Mouse (Mus musculus): ENCODE measurements around the gene Ccdc151. TPM values are rescaled to one million over a fixed set of nuclear protein-coding genes. Genes with fewer than 3 reads are reported as not detected.
A peak's percentile ranks its signal among the peaks of the same experiment; 100 is the strongest.

Gene Ccdc151
- polyA plus RNA-seq, 1 experiment, result 0.02 TPM

GRCm38 (mm10) chr9:21987592-21988342, 14.7 kb downstream of the Ccdc151 start:
- no peak overlapping the region for H3K4me3 ChIP-seq (replicated peaks)
- TF ChIP-seq GATA1 (IDR thresholded peaks at IDR 0.05; ENCODE audit: low read length) (no peak), TAL1 (IDR thresholded peaks at IDR 0.05; ENCODE audit: low read length) (no peak)
- H3K36me3 ChIP-seq (ENCODE audit: control insufficient read depth), result no peaks in the 10 kb centered on the region
- H3K27me3 ChIP-seq (ENCODE audit: control insufficient read depth), result peaks cover 100% of the 10 kb centered on the region
- H3K4me1 ChIP-seq (ENCODE audit: control insufficient read depth), result peaks cover 6% of the 10 kb centered on the region
- H3K9me3 ChIP-seq (ENCODE audit: control insufficient read depth, low read length), result peaks cover 15% of the 10 kb centered on the region; the same call in 1 of the 2 replicates

- peaks cover 18% of the 10 kb centered on the region for H3K9me3 ChIP-seq (ENCODE audit: control insufficient read depth, low read length)
- no peaks in the 10 kb centered on the region; the same call in 1 of the 2 replicates for H3K4me1 ChIP-seq (ENCODE audit: control insufficient read depth)
- no peaks in the 10 kb centered on the region for H3K36me3 ChIP-seq (ENCODE audit: control insufficient read depth)
- TF ChIP-seq TAL1 (IDR thresholded peaks at IDR 0.05; ENCODE audit: low read length) (no peak), GATA1 (IDR thresholded peaks at IDR 0.05; ENCODE audit: low read length) (no peak)
- H3K4me3 ChIP-seq (replicated peaks), result no peak overlapping the region
- peaks cover 98% of the 10 kb centered on the region for H3K27me3 ChIP-seq (ENCODE audit: control insufficient read depth)
These were observed 18.5 kb downstream of the Ccdc151 start for GRCm38 (mm10) chr9:21983911-21984310.

DNA sequence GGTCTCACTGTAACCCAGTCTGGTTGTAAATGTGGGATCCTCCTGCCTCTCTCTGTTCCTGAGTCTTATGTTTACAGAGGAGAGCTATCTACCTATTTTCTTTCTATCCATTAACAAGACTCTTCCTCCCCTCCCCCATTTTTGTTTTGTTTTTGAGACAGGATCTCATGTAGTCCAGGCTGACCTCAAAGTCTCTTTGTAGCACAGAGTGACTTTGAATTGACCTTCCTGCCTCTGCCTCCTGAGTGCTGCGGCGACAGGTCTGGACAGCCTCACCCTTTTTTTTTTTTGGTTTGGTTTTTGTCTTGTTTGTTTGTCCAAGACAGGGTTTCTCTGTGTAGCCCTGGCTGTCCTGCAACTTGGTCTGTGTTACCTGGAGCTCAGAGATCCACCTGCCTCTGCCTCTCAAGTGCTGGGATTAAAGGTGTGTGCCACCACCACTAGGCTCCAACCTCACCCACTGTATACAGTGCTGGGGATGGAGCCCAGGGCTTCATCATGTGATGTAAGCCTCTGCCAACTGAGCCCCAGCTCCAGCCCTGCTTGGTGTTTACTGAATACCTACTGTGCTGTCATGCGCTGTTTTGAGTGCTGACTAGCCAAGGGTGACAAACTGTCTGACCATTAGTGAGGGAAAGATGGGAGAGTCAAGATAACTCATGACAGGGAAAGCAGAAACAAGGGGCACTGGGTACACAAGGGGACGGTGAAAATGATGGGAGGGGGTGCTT, 23.9 kb downstream of the Ccdc151 start:
- TF ChIP-seq GATA1 (IDR thresholded peaks at IDR 0.05; ENCODE audit: low read length), result no peak
- no peak for TF ChIP-seq TAL1 (IDR thresholded peaks at IDR 0.05; ENCODE audit: low read length)

DNA sequence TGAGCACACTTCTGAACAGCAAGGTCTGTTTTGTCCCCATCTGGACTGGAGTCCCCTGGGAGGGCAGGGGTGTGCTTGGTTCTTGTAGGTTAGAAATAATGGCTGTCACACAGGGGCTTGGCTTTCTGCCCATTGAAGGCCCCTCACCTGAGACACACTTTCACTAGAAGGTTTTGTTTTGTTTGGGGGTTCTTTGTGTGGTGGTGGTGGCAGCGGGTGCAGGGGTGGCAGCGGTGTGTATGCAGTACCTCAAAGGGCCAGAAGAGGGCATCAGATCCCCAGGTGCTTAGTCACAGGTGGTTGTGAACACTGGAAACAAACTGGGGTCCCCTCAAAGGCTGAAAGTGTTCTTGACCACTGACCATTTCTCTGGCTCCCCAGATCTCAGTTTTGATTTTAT, 24.5 kb downstream of the Ccdc151 start:
- Histone ChIP-seq H3K27me3 (ENCODE audit: control insufficient read depth) (peaks cover 54% of the 10 kb centered on the region), H3K9me3 (ENCODE audit: control insufficient read depth, low read length) (peaks cover 8% of the 10 kb centered on the region), H3K36me3 (ENCODE audit: control insufficient read depth) (no peaks in the 10 kb centered on the region), H3K4me1 (ENCODE audit: control insufficient read depth) (peaks cover 14% of the 10 kb centered on the region), H3K4me3 (replicated peaks) (no peak overlapping the region)
- TF ChIP-seq TAL1 (IDR thresholded peaks at IDR 0.05; ENCODE audit: low read length) (no peak), GATA1 (IDR thresholded peaks at IDR 0.05; ENCODE audit: low read length) (no peak)

More for the DNA sequence above, 23.9 kb downstream of the Ccdc151 start:
- peaks cover 14% of the 10 kb centered on the region for H3K4me1 ChIP-seq (ENCODE audit: control insufficient read depth)
- H3K27me3 ChIP-seq (ENCODE audit: control insufficient read depth), result peaks cover 60% of the 10 kb centered on the region
- H3K36me3 ChIP-seq (ENCODE audit: control insufficient read depth), result no peaks in the 10 kb centered on the region
- H3K4me3 ChIP-seq (replicated peaks), result no peak overlapping the region
- peaks cover 8% of the 10 kb centered on the region for H3K9me3 ChIP-seq (ENCODE audit: control insufficient read depth, low read length)

DNA sequence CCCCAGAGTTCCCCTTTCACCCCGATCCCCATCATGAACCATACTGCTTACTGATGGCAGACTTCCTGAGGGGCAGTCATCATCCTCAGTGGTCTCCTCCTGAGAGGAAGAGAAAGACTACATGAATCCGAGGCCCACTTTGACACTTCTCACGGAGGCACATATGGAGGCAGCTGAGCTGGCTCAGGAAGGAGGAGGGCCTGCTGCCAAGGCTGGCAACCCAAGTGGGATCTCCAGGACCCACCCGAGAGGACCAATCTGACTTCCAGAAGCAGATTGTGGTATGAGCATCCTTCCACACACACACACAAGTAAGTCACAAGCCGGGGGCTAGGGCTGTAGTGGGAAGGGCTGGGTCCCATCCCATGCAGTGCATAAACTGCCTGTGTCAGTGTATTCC, 25.1 kb downstream of the Ccdc151 start:
- TF ChIP-seq TAL1 (IDR thresholded peaks at IDR 0.05; ENCODE audit: low read length), result no peak
- TF ChIP-seq GATA1 (IDR thresholded peaks at IDR 0.05; ENCODE audit: low read length), result no peak
- H3K9me3 ChIP-seq (ENCODE audit: control insufficient read depth, low read length), result peaks cover 7% of the 10 kb centered on the region
- no peak overlapping the region for H3K4me3 ChIP-seq (replicated peaks)
- H3K4me1 ChIP-seq (ENCODE audit: control insufficient read depth), result peaks cover 14% of the 10 kb centered on the region
- peaks cover 49% of the 10 kb centered on the region for H3K27me3 ChIP-seq (ENCODE audit: control insufficient read depth)
- H3K36me3 ChIP-seq (ENCODE audit: control insufficient read depth), result no peaks in the 10 kb centered on the region

GRCm38 (mm10) chr9:21976626-21977175, 25.7 kb downstream of the Ccdc151 start:
- H3K4me3 ChIP-seq (replicated peaks), result no peak overlapping the region
- H3K36me3 ChIP-seq (ENCODE audit: control insufficient read depth), result no peaks in the 10 kb centered on the region
- peaks cover 43% of the 10 kb centered on the region for H3K27me3 ChIP-seq (ENCODE audit: control insufficient read depth)
- H3K4me1 ChIP-seq (ENCODE audit: control insufficient read depth), result peaks cover 14% of the 10 kb centered on the region
- no peak for TF ChIP-seq TAL1 (IDR thresholded peaks at IDR 0.05; ENCODE audit: low read length)
- TF ChIP-seq GATA1 (IDR thresholded peaks at IDR 0.05; ENCODE audit: low read length), result no peak
- peaks cover 4% of the 10 kb centered on the region for H3K9me3 ChIP-seq (ENCODE audit: control insufficient read depth, low read length)

- H3K9me3 ChIP-seq (ENCODE audit: control insufficient read depth, low read length), result no peaks in the 10 kb centered on the region
- no peaks in the 10 kb centered on the region for H3K36me3 ChIP-seq (ENCODE audit: control insufficient read depth)
- H3K4me3 ChIP-seq (replicated peaks), result no peak overlapping the region
- TF ChIP-seq GATA1 (IDR thresholded peaks at IDR 0.05; ENCODE audit: low read length), result no peak
- no peak for TF ChIP-seq TAL1 (IDR thresholded peaks at IDR 0.05; ENCODE audit: low read length)
- H3K27me3 ChIP-seq (ENCODE audit: control insufficient read depth), result peaks cover 12% of the 10 kb centered on the region
- peaks cover 16% of the 10 kb centered on the region for H3K4me1 ChIP-seq (ENCODE audit: control insufficient read depth)
These were observed 33.1 kb downstream of the Ccdc151 start for GRCm38 (mm10) chr9:21969304-21969703.

DNA sequence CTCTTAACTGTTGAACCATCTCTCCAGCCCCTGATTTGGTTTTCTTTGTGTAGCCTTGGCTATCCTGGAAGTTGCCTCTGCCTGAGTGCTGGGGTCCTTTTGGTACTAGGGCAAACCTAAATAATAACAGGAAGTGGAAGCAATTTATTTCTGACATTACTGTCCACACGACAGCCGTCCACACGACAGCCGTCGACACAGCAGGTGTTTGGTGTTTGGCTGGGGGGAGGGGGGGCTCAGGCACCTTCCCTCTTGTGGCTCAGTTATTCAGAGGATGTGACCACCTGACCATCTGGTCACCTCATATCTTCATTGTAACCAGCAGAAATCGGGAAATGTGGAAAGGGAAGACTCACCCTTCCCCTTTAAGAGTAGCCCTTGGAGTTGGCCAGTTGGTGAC, 33.6 kb downstream of the Ccdc151 start:
- no peak for TF ChIP-seq TAL1 (IDR thresholded peaks at IDR 0.05; ENCODE audit: low read length)
- no peak for TF ChIP-seq GATA1 (IDR thresholded peaks at IDR 0.05; ENCODE audit: low read length)
- peaks cover 21% of the 10 kb centered on the region for H3K4me1 ChIP-seq (ENCODE audit: control insufficient read depth)
- H3K27me3 ChIP-seq (ENCODE audit: control insufficient read depth), result peaks cover 12% of the 10 kb centered on the region
- H3K4me3 ChIP-seq (replicated peaks), result no peak overlapping the region
- no peaks in the 10 kb centered on the region for H3K9me3 ChIP-seq (ENCODE audit: control insufficient read depth, low read length)
- no peaks in the 10 kb centered on the region for H3K36me3 ChIP-seq (ENCODE audit: control insufficient read depth)

DNA sequence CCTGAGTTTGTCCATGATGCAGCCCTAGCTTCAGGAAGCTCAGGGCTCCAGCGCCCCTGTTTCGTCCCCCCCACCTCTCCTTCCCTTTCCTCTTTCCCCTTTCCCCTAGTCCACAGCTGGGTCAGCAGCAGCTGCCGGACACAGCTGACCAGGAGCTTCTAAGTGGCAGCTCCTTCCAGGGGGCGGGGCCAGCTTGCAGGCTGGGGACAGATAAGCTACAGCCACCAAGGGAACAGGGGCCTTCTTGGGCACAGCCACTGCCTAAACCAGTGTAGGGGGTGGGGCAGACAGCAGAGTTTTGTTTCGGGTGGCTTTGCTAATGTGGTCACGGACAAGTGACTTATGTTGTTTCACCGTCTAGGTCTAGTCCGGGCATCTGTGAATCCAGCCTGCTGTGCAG, 39.0 kb downstream of the Ccdc151 start, which contains the start of gene Epor:
TSS of gene Epor (minus strand) at position 90 of the 400 bp plus-strand sequence.
- H3K4me3 ChIP-seq (replicated peaks), result peak within 1 kb of the TSS; percentile 99
- peaks cover 55% of the 10 kb centered on the region for H3K4me1 ChIP-seq (ENCODE audit: control insufficient read depth)

More for the DNA sequence above, 39.0 kb downstream of the Ccdc151 start, which contains the start of gene Epor:
- H3K9me3 ChIP-seq (ENCODE audit: control insufficient read depth, low read length), result no peaks in the 10 kb centered on the region
- H3K27me3 ChIP-seq (ENCODE audit: control insufficient read depth), result peaks cover 8% of the 10 kb centered on the region; the same call in 1 of the 2 replicates
- peaks cover 48% of the 10 kb centered on the region for H3K36me3 ChIP-seq (ENCODE audit: control insufficient read depth)
- TF ChIP-seq TAL1 (IDR thresholded peaks at IDR 0.05; ENCODE audit: low read length), result peak; percentile 38; the same call in 1 of the 3 replicates
- TF ChIP-seq GATA1 (IDR thresholded peaks at IDR 0.05; ENCODE audit: low read length), result peak; percentile 91

Measured in erythroblast, embryonic 14.5 days (primary cell).